Mouse (Mus musculus): ENCODE measurements around the gene Baiap2l2.

Baiap2l2 gene

GRCm38 (mm10) chr15:79208758-79209439, 76.4 kb downstream of the Baiap2l2 start:
- DNase-seq: peak; percentile 24

GRCm38 (mm10) chr15:79208211-79208610, 77.1 kb downstream of the Baiap2l2 start:
- no peak for DNase-seq

Measured in cerebellum, adult 9-11 months (tissue).